Mouse (Mus musculus): ENCODE measurements at regions not wholly inside any gene's neighbourhood (a gene's known extent, or its start where the extent isn't known, plus 50 kb on each side); places are given as distances from the start of the nearest gene placed in this dataset.

- no peak for ATAC-seq (ENCODE audit: low read depth)
- Histone ChIP-seq H3K27me3 (ENCODE audit: control insufficient read depth, insufficient read depth, low read length) (no peaks in the 10 kb centered on the region), H3K4me3 (ENCODE audit: low read depth, low read length) (no peak overlapping the region), H3K36me3 (ENCODE audit: control insufficient read depth, insufficient read depth, low read length) (no peaks in the 10 kb centered on the region), H3K27ac (ENCODE audit: low read depth, low read length) (no peak overlapping the region), H3K9ac (replicated peaks; ENCODE audit: low read depth, low read length) (no peak overlapping the region), H3K9me3 (ENCODE audit: control insufficient read depth, low read length) (no peaks in the 10 kb centered on the region), H3K4me1 (ENCODE audit: control insufficient read depth, insufficient read depth, low read length) (no peaks in the 10 kb centered on the region), H3K4me2 (ENCODE audit: low read depth, low read length) (no peak overlapping the region)
- WGBS: 38% methylated on average over 1 of the region's 1 CpGs
These were observed 84.1 kb upstream of the Gm6657 start for GRCm38 (mm10) chr12:78109931-78110330.

- 83% methylated on average over 1 of the region's 1 CpGs for WGBS
- Histone ChIP-seq H3K27ac (ENCODE audit: low read depth, low read length) (no peak overlapping the region), H3K4me1 (ENCODE audit: control insufficient read depth, insufficient read depth, low read length) (no peaks in the 10 kb centered on the region), H3K27me3 (ENCODE audit: control insufficient read depth, insufficient read depth, low read length) (no peaks in the 10 kb centered on the region), H3K4me2 (ENCODE audit: low read depth, low read length) (no peak overlapping the region), H3K9me3 (ENCODE audit: control insufficient read depth, low read length) (no peaks in the 10 kb centered on the region), H3K4me3 (ENCODE audit: low read depth, low read length) (no peak overlapping the region), H3K9ac (replicated peaks; ENCODE audit: low read depth, low read length) (no peak overlapping the region), H3K36me3 (ENCODE audit: control insufficient read depth, insufficient read depth, low read length) (no peaks in the 10 kb centered on the region)
- ATAC-seq (ENCODE audit: low read depth): no peak
These were observed 75.9 kb upstream of the Gm6657 start for GRCm38 (mm10) chr12:78118131-78118530.

GRCm38 (mm10) chr12:78119246-78119645 lies 74.8 kb upstream of the Gm6657 start:
- ATAC-seq (ENCODE audit: low read depth): no peak
- WGBS: 97% methylated on average over 2 of the region's 2 CpGs
- Histone ChIP-seq H3K4me3 (ENCODE audit: low read depth, low read length) (no peak overlapping the region), H3K27me3 (ENCODE audit: control insufficient read depth, insufficient read depth, low read length) (no peaks in the 10 kb centered on the region), H3K4me1 (ENCODE audit: control insufficient read depth, insufficient read depth, low read length) (no peaks in the 10 kb centered on the region), H3K9me3 (ENCODE audit: control insufficient read depth, low read length) (no peaks in the 10 kb centered on the region), H3K9ac (replicated peaks; ENCODE audit: low read depth, low read length) (no peak overlapping the region), H3K36me3 (ENCODE audit: control insufficient read depth, insufficient read depth, low read length) (no peaks in the 10 kb centered on the region), H3K4me2 (ENCODE audit: low read depth, low read length) (no peak overlapping the region), H3K27ac (ENCODE audit: low read depth, low read length) (no peak overlapping the region)

GRCm38 (mm10) chr12:78119855-78120254 lies 74.2 kb upstream of the Gm6657 start:
- Histone ChIP-seq H3K4me1 (ENCODE audit: control insufficient read depth, insufficient read depth, low read length) (no peaks in the 10 kb centered on the region), H3K9ac (replicated peaks; ENCODE audit: low read depth, low read length) (no peak overlapping the region), H3K4me3 (ENCODE audit: low read depth, low read length) (no peak overlapping the region), H3K27me3 (ENCODE audit: control insufficient read depth, insufficient read depth, low read length) (no peaks in the 10 kb centered on the region), H3K36me3 (ENCODE audit: control insufficient read depth, insufficient read depth, low read length) (no peaks in the 10 kb centered on the region), H3K27ac (ENCODE audit: low read depth, low read length) (no peak overlapping the region), H3K9me3 (ENCODE audit: control insufficient read depth, low read length) (no peaks in the 10 kb centered on the region), H3K4me2 (ENCODE audit: low read depth, low read length) (no peak overlapping the region)
- ATAC-seq (ENCODE audit: low read depth): no peak
- 72% methylated on average over 5 of the region's 5 CpGs for WGBS

- H3K4me1 ChIP-seq (ENCODE audit: control insufficient read depth, insufficient read depth, low read length): 0 out of 2 replicates have a peak, but pooled peaks cover 8% of the 10 kb centered on the region
- H3K4me2 ChIP-seq (ENCODE audit: low read depth, low read length): no peak overlapping the region
- H3K4me3 ChIP-seq (ENCODE audit: low read depth, low read length): no peak overlapping the region
- no peaks in the 10 kb centered on the region for H3K9me3 ChIP-seq (ENCODE audit: control insufficient read depth, low read length)
- ATAC-seq (ENCODE audit: low read depth): no peak
- WGBS: 69% methylated on average over 5 of the region's 5 CpGs
- H3K27me3 ChIP-seq (ENCODE audit: control insufficient read depth, insufficient read depth, low read length): no peaks in the 10 kb centered on the region
- no peak overlapping the region for H3K27ac ChIP-seq (ENCODE audit: low read depth, low read length)
- no peaks in the 10 kb centered on the region for H3K36me3 ChIP-seq (ENCODE audit: control insufficient read depth, insufficient read depth, low read length)
- H3K9ac ChIP-seq (replicated peaks; ENCODE audit: low read depth, low read length): no peak overlapping the region
These were observed 64.8 kb upstream of the Gm6657 start for GRCm38 (mm10) chr12:78129130-78129845.

GRCm38 (mm10) chr12:78132016-78132797 lies 61.8 kb upstream of the Gm6657 start:
- no peak overlapping the region for H3K27ac ChIP-seq (ENCODE audit: low read depth, low read length)
- no peaks in the 10 kb centered on the region for H3K27me3 ChIP-seq (ENCODE audit: control insufficient read depth, insufficient read depth, low read length)
- H3K4me3 ChIP-seq (ENCODE audit: low read depth, low read length): no peak overlapping the region
- H3K9ac ChIP-seq (replicated peaks; ENCODE audit: low read depth, low read length): no peak overlapping the region
- no peak for ATAC-seq (ENCODE audit: low read depth)
- 73% methylated on average over 8 of the region's 8 CpGs for WGBS
- no peaks in the 10 kb centered on the region for H3K36me3 ChIP-seq (ENCODE audit: control insufficient read depth, insufficient read depth, low read length)
- 0 out of 2 replicates have a peak, but pooled peaks cover 8% of the 10 kb centered on the region for H3K4me1 ChIP-seq (ENCODE audit: control insufficient read depth, insufficient read depth, low read length)
- H3K4me2 ChIP-seq (ENCODE audit: low read depth, low read length): no peak overlapping the region
- no peaks in the 10 kb centered on the region for H3K9me3 ChIP-seq (ENCODE audit: control insufficient read depth, low read length)

- Histone ChIP-seq H3K36me3 (ENCODE audit: control insufficient read depth, insufficient read depth, low read length) (no peaks in the 10 kb centered on the region), H3K9me3 (ENCODE audit: control insufficient read depth, low read length) (no peaks in the 10 kb centered on the region), H3K4me3 (ENCODE audit: low read depth, low read length) (no peak overlapping the region), H3K4me1 (ENCODE audit: control insufficient read depth, insufficient read depth, low read length) (0 out of 2 replicates have a peak, but pooled peaks cover 8% of the 10 kb centered on the region), H3K4me2 (ENCODE audit: low read depth, low read length) (no peak overlapping the region), H3K27me3 (ENCODE audit: control insufficient read depth, insufficient read depth, low read length) (no peaks in the 10 kb centered on the region), H3K27ac (ENCODE audit: low read depth, low read length) (no peak overlapping the region), H3K9ac (replicated peaks; ENCODE audit: low read depth, low read length) (no peak overlapping the region)
- 72% methylated on average over 9 of the region's 9 CpGs for WGBS
- no peak for ATAC-seq (ENCODE audit: low read depth)
These were observed 60.7 kb upstream of the Gm6657 start for GRCm38 (mm10) chr12:78133341-78133740.

GRCm38 (mm10) chr12:78133984-78134383 lies 60.1 kb upstream of the Gm6657 start:
- Histone ChIP-seq H3K9ac (replicated peaks; ENCODE audit: low read depth, low read length) (no peak overlapping the region), H3K27me3 (ENCODE audit: control insufficient read depth, insufficient read depth, low read length) (no peaks in the 10 kb centered on the region), H3K4me1 (ENCODE audit: control insufficient read depth, insufficient read depth, low read length) (0 out of 2 replicates have a peak, but pooled peaks cover 8% of the 10 kb centered on the region), H3K9me3 (ENCODE audit: control insufficient read depth, low read length) (no peaks in the 10 kb centered on the region), H3K27ac (ENCODE audit: low read depth, low read length) (no peak overlapping the region), H3K4me3 (ENCODE audit: low read depth, low read length) (no peak overlapping the region), H3K36me3 (ENCODE audit: control insufficient read depth, insufficient read depth, low read length) (no peaks in the 10 kb centered on the region), H3K4me2 (ENCODE audit: low read depth, low read length) (no peak overlapping the region)
- ATAC-seq (ENCODE audit: low read depth): peak; percentile 56; the same call in 1 of the 2 replicates
- 50% methylated on average over 4 of the region's 4 CpGs for WGBS

GRCm38 (mm10) chr12:78137196-78137595 lies 56.8 kb upstream of the Gm6657 start:
- Histone ChIP-seq H3K27ac (ENCODE audit: low read depth, low read length) (no peak overlapping the region), H3K27me3 (ENCODE audit: control insufficient read depth, insufficient read depth, low read length) (no peaks in the 10 kb centered on the region), H3K4me3 (ENCODE audit: low read depth, low read length) (no peak overlapping the region), H3K9ac (replicated peaks; ENCODE audit: low read depth, low read length) (no peak overlapping the region), H3K4me2 (ENCODE audit: low read depth, low read length) (no peak overlapping the region), H3K9me3 (ENCODE audit: control insufficient read depth, low read length) (no peaks in the 10 kb centered on the region), H3K36me3 (ENCODE audit: control insufficient read depth, insufficient read depth, low read length) (no peaks in the 10 kb centered on the region), H3K4me1 (ENCODE audit: control insufficient read depth, insufficient read depth, low read length) (0 out of 2 replicates have a peak, but pooled peaks cover 4% of the 10 kb centered on the region)
- WGBS: 70% methylated on average over 3 of the region's 3 CpGs
- no peak for ATAC-seq (ENCODE audit: low read depth)

Measured in neural tube, embryonic 14.5 days (tissue).